Mouse (Mus musculus): ENCODE measurements around the gene Gm21985.
"Not testable (repeated sequence)": the region's sequence is repeated elsewhere in the genome, so short reads cannot be mapped to it uniquely, and the experiment has no call there.

The Gm21985 gene

DNA sequence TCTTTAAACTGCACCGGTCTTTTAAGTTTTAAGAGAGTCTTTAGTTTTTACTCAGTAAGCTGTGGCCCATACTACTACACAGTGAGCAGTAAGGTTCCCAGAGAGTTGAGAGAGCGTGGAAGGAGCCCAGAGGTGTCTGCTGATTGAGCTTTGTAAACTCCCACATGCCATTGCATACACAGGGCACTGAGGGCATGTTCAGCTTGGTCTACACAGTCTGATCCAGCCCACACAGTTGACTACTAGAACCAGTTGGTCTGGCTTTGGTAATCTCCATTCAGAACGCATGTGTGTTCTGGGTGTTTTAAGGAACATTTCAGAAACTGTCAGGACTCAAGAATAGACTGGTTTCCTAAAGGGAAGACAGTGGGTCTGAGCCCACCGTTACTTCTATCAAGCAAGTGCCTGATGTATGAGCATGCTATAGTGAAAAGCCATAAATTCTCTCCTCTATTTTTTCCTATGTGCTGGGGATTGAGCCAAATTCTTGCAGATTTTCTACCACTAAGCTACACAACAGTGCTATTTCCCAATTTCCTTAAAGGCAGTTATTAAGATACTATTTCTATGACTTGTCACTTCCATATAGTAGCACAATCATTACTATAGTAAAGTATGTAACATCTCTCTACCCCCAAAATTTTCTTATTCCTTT, 125.4 kb downstream of the Gm21985 start:
- DNase-seq (ENCODE audit: low spot score in 2 of 2): no peak

DNA sequence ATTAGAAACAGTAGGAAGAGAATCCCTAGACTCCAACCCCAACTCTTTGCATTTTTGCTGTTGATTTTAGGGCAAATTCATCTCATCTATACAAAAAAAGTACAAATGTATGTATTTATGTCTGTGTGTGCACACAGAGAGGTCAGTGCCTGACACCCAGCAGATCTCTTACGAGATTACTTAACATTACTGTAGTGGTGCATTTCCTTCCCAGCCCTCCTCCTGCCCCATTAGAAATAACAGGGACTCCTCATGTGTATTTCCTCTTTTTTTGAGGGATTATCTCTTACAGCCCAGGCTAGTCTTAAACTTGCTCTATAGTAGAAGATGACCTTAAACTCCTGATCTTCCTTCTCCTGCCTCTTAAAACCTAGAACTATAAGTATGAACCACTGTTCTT, 126.6 kb downstream of the Gm21985 start:
- no peak for DNase-seq (ENCODE audit: low spot score in 2 of 2)

DNA sequence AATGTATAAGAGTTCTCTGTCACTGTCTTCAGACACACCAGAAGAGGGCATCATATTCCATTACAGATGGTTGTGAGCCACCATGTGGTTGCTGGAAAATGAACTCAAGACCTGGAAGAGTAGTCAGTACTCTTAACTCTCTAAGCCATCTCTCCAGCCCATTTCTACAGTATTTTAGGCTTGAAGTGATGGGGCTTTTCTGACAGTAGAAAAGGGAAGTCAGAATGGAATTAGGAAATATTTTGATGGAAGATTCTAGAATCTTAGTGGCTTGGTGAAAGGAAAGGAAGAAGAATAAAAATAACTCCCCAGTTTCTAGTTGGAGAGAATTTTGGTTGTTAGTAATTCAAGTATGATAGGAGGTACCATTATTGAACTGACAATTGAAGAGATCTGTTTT, 127.8 kb downstream of the Gm21985 start:
- DNase-seq (ENCODE audit: low spot score in 2 of 2): no peak

DNA sequence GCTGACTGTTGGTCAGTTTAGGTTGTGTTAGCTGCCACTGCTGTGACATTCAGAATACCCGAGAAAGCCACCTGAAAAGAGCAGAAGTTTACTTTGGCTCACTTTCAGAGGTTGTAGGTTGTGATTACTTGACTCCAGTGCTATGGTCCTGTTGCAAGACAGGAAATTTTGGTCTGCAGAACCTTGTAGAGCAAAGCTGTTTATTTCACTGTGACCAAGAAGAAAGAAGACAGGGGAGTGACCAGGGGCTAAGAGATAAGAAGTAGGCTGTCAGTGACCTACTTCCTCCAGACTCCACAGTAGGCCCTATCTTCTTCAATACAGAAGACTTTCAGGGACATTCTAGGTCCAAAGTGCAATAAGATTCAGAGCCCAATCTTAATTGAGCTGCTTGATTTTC, 130.5 kb downstream of the Gm21985 start:
- no peak for DNase-seq (ENCODE audit: low spot score in 2 of 2)

DNA sequence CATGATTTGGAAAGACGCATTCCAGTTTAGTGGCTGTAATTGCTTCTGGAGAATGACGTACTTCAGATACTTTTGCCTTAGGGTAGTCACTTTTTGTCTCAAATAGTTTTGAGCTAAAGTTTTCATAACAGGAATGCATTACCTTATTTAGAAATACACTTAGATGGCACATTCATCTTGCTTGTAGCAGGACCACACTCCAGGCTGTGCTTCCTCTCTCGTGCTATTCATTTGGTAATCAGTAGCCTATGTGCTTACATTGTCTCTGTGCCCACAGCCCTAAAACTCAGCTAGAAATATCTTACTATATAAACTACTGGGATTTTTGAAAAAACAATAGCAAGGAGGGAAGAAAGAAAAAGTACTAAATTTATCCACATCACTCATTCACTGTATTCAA, 140.9 kb downstream of the Gm21985 start:
- no peak for DNase-seq (ENCODE audit: low spot score in 2 of 2)

DNA sequence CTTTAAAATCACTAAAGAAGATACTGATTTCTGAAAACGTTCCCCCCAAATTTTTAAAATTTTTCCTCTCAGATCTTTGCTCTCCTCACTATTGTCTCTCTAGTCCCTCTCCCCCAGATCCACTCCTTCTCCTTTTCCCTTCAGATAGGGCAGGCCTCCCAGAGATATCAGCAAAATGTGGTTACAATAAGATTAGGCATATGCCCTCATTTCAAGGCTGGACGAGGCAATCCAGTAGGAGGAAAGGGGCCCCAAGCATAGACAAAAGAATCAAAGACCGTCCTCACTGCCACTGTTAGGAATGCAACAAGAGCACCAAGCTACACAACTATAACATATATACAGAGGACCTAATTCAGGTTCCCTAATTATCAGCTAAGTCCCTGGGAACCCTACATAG, 159.2 kb downstream of the Gm21985 start:
- no peak for DNase-seq (ENCODE audit: low spot score in 2 of 2)

DNA sequence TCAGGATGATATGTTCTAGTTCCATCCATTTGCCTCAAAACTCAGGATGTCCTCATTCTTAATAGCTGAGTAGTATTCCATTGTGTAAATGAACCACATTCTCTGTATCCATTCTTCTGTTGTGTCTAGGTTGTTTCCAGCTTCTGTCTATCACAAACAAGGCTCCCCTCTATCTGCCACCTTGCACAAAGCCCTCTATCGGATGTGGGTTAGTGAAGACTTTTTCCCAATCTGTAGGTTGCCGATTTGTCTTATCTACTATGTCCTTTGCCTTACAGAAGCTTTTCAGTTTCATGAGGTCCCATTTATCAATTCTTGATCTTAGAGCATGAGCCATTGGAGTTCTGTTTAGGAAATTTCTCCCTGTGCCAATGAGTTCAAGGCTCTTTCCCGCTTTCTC, 162.4 kb downstream of the Gm21985 start:
- not testable (repeated sequence) for DNase-seq (ENCODE audit: low spot score in 2 of 2)

DNA sequence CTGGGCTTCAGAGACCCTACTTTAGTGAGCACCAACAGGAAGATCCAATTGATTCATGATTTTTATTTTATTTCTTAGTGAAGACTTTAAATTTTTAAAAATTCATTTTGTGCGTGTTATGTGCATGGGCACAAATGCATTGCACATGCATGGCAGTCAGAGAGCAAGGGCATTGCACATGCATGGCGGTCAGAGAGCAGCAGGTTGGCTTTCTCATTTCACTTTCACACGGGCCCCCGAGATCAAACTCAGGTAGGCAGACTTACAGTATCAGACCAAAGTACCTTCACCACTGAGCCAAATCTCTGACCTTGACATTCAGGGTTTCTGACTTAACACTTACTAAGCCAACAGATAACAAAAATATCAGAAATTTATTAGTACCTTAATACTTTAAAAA, 163.6 kb downstream of the Gm21985 start:
- no peak for DNase-seq (ENCODE audit: low spot score in 2 of 2)

DNA sequence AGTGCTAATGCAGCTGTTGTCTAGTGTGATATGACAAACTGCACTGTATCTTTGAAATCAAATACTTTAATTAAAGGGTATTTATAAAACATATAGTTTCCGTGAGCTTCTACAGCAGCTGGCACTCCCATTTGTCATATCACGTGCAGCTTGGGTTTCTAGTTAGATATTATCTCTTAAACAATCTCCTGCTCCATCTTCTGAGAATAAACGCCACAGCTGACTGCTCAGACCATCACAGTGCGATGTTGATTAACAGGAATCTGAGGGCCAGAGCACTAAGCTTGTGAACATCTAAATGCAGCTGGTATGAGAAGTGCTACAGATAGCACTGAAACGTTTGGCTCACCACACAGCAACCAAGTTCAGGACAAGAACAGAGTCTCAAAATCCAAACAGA, 164.3 kb downstream of the Gm21985 start:
- no peak for DNase-seq (ENCODE audit: low spot score in 2 of 2)

DNA sequence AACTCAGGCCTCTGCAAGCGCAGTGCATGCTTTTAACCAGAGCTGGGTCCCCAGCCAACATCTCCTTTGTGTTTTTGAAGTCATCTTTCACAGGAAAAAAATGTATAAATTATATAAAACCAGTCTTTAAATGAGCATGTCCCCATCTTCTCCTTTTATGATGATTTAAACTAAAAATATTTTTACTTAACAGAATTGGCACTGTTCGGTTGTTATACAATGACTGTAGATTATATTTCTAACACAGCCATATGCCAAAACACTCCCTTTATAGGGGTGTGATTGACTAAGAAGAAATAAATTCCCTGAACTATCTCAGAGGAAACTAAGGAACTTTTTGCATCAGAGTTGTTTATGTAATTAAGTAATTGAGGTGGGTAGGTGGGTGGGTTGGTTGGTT, 166.4 kb downstream of the Gm21985 start:
- no peak for DNase-seq (ENCODE audit: low spot score in 2 of 2)

DNA sequence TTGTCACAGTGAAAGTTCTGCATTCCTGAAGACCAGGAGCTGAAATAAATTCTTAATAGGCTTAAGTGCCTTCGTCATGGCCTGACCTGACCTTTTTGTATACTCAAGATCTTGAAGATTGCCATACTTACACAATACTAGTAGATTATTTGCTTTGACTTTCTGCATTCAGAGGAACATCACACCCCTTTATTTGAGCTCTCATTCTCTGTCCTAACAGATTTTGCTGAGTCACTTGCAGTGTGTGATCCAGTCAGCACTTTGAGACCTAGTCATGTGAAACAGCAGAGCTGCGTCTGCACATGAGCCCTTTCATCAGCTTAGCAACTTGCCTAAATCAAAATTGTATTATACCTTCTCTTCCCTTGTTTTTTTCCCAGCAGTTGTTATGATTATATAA, 167.2 kb downstream of the Gm21985 start:
- DNase-seq (ENCODE audit: low spot score in 2 of 2): no peak

DNA sequence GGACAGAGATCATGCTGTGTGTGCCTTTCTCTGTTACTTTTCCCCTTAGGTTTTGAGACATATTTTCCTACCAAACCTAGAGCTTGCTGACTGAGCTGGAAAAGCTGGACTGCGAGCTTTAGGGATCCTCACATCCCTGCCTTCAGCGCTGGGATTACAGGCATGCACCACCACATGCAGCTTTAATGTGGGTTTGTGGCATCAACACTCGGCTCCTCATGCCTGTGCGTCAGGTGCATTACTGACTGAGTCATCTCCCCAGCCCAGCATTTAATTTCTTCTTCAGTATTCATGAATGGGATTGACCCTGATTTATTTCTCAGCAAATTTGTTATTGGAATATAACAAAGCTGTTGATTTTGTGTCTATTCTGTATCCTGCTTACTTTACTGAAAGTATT, 170.2 kb downstream of the Gm21985 start:
- DNase-seq (ENCODE audit: low spot score in 2 of 2): no peak

DNA sequence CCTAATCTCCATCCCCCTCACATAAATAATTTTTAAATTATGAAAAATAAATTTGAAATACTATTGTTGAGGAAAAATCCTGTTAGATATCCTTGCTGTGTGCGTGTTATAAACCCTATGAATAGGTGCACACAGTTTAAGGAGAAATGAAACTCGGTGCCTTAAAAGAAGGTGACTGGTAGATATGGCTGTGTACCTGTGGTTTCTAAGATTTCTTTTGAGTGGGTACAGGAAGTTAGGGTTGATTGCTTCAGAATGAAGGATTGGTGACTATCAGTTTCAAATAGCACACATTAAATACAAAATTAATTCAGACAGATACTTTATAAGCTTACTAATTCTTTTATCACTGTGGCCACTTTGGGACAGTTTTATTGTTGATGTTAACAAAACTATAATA, 171.5 kb downstream of the Gm21985 start:
- no peak for DNase-seq (ENCODE audit: low spot score in 2 of 2)

DNA sequence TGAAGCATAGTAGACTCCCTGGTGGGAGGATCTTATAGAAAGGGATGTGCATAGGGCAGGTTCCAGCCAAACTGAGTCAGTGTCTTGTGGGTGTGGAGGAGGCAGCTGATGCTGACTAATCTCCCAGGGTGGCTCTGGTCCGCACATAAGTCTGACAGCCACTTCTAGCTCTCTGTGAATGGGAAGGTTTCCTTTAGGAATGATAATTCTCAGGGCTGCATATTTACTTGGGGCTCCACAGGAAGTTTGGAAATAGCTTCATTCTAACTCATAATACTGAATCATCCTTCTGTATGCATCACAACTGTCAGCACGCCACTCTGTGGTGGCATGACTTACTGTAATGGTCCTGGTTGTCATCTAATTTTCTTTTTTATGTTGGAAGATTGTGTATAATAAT, 177.4 kb downstream of the Gm21985 start:
- no peak for DNase-seq (ENCODE audit: low spot score in 2 of 2)

DNA sequence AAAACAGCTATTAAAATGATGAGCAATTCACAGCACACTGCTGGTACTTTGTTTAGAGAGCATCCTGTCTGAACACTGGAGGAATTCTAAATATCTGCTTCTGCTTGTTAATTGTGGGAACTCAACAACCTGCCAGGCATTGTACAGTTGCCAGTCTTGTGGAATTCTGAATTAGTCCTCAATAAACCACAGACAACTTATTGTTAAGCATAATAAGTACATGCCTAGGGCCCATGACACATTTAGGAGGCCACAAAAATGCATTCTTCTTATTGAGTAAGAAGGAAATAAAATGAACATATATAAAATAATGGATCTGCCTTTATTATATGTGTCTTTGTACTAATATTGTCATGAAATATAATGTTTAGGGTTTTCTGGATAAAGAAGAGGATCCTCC, 179.4 kb downstream of the Gm21985 start:
- DNase-seq (ENCODE audit: low spot score in 2 of 2): no peak

DNA sequence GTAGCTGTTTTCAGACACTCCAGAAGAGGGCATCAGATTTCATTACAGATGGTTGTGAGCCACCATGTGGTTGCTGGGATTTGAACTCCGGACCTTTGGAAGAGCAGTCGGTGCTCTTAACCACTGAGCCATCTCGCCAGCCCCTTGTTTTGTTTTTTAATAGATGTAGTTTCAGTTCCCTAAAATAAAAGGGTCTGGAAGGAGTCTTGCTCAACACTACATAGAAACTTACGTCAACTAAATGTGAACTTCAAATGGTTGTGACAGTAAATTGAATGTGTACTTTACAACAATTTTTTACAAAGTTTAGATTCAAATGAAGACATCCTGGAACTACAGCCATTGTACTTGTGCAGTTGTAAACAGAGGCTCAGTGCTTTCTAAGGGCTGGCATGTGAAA, 181.9 kb downstream of the Gm21985 start:
- DNase-seq (ENCODE audit: low spot score in 2 of 2): not testable (repeated sequence)

DNA sequence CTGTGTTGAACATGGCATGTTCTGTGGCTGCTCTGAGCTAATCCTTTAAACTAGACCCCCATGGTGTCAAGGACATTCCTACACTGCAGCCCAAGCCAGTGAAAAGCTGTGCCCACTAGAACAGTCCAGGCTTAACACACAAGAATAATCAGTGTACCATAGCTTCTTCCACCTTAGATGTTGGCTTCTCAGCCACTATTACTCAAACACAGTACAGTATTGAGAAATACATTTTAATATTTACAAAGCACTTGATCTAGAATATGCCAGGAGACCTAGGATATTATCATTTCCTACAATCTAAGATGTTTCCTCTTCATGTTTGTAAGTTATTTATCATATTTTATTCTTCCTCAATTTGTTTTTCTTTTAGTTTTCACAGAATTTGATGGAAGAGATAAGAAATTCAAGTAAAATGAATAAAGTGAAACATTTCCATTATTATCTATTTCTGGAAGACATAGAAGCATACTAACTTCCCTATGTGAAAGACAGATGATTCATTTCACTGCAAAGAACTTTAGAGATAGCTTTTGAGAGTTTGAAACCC, 182.5 kb downstream of the Gm21985 start:
- no peak for DNase-seq (ENCODE audit: low spot score in 2 of 2)

DNA sequence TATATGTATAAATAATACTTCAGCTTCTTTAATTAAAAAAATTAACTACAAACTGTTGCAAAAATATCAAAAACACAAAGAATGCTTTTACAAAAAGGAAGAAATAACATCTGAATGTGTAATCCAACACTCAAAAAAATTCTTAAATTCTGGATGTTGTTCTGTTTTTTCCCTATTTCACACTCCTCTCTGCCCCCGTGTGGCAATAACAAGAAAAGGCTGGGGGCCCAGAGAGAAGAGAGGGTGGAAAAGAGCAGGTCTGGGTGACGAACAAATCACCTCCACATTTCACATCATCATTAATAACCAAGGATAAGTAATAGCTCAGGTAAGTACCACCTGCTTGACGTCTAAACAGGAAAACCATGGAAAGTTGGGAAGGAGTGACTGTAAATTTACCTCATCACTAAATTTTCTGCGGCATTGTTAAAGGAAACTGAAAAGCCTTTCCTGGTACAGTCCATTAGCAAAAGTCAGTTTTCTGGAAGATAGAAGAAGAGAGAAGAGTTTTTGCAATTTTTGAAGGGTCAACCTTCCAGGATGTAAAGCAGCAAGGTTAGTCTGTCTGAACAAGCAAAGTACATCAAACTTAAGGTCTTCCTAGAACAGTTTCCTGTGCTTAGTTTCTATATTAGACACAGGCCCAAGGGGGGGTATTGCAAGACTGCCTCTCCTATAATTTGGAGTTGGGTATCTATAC, 183.6 kb downstream of the Gm21985 start:
- peak; percentile 20 to 63 for DNase-seq (ENCODE audit: low spot score in 2 of 2)

DNA sequence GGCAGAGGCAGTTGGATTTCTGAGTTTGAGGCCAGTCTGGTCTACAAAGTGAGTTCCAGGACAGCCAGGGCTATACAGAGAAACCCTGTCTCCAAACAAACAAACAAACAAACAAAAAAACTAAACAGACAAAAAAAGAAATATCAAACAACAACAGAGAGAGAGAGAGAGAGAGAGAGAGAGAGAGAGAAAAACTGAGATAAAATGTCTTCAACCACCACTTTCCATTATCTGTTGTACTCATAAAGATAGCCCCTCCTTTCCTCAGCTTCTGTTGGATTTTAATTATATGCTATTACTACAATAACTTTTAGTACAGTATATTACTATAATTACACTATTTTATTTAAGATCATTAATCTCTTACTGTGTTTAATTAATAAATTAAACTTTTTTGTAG, 186.4 kb downstream of the Gm21985 start:
- not testable (repeated sequence) for DNase-seq (ENCODE audit: low spot score in 2 of 2)

DNA sequence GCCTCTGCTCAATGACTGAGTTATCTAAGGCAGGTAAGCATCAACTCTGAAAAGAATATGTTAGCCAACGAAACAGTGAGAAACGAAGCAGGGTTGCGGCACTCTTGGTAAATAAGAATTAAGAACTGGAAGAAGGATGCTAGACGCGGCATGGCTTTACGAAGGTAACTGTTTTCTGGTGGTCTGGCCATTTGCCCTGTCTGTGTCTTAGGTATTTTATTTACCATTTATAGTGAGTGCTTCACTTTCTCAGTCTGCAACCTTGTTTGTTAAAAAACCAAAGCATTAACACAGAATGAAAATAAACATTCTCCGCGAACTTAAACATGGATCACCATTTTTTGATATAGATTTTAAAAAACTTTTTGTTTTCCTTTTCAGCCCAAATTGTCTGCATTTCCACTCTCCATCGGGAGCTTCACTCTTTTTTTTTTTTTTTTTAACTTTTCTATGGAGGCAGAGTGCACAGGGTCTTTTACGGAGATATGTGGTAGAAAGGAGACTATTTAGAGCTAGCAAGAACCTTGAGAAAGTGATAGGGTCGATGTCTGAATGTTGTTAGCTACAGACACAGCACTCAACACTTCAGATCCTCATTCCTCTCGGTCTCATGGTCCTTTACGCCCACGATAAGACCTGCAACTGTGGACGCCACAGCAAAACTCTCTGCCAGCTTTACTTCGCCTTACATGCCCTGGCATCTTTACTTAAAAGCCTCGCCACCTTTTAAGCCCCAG, 188.2 kb downstream of the Gm21985 start:
- no peak for DNase-seq (ENCODE audit: low spot score in 2 of 2)

DNA sequence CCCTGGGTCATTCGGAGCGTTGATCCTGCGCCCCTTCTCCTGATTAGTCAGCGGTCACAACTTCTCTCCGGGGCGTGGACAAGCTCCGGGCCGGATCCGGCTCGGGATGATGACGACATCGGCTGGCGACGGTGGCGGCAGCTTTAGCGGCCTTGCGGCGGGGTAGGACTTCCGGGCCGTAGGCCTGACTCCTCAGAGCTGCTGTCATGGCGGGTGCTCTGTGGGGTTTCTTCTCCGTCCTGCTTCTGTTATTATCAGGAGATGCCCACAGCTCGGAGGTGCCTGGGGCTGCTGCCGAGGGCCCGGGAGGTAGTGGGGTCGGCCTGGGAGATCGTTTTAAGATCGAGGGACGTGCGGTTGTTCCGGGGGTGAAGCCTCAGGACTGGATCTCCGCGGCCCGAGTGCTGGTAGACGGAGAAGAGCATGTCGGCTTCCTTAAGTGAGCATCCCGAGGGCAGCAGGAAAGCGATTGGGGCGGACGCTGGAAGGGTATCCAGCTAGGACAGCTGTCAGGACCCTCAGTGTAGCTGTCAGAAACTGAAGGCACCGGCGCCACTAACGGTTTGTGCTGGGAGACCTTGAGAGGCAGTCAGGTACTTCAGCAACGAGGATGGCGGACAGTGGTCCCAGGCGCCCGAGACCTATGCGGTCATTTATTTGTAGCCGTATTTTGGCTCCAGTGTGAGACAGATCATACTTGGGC, 188.9 kb downstream of the Gm21985 start, which contains the start of gene Emc7:
TSS of gene Emc7 (plus strand) at position 136 of the 703 bp plus-strand sequence.
- peak; percentile 97 to 99 for DNase-seq (ENCODE audit: low spot score in 2 of 2)
